Mouse (Mus musculus) small intestine, adult 2 months (tissue): ENCODE data around the gene Ric3.

Experiments
- CTCF ChIP-seq: fragments of 200-500 bp; IDR thresholded peaks from 2 replicates; pipeline ENCODE4 v1.5.1; 2012; ENCODE audit warnings: low read depth, mild to moderate bottlenecking, control low read depth, inconsistent platforms, low read length, moderate library complexity, mixed read lengths; ENCODE audit not compliant: insufficient replicate concordance, insufficient read length; ENCODE audit errors: extremely low read depth
- POLR2A ChIP-seq: fragments of 200-500 bp; IDR thresholded peaks from 2 replicates; pipeline ENCODE4 v1.6.1; 2012; ENCODE audit warnings: low read depth, mild to moderate bottlenecking, control low read depth, inconsistent platforms, low read length, moderate library complexity

- TF ChIP-seq CTCF, result no peak
- no peak for TF ChIP-seq POLR2A
Measured at GRCm38 (mm10) chr7:109129442-109129841, 46.3 kb upstream of the Ric3 start.
